Mouse (Mus musculus) layer of hippocampus, adult 8-10 months (tissue): ENCODE measurements at regions not wholly inside any gene's neighbourhood (a gene's known extent, or its start where the extent isn't known, plus 50 kb on each side); places are given as distances from the start of the nearest gene placed in this dataset.
"Not testable (repeated sequence)": the region's sequence is repeated elsewhere in the genome, so short reads cannot be mapped to it uniquely, and the experiment has no call there.

Source experiments
- DNase-seq, 2 experiments: peaks; one replicate each; pipeline ENCODE4 v3.0.0; 2022; ENCODE audit warnings: low spot score in 2 of 2

GRCm38 (mm10) chr15:31980791-31981190 is 196.3 kb upstream of the Tas2r119 start:
- no peak for DNase-seq

- DNase-seq: no peak
These were observed 189.8 kb upstream of the Tas2r119 start for GRCm38 (mm10) chr15:31987291-31987690.

- DNase-seq: no peak
These were observed 188.0 kb upstream of the Tas2r119 start for GRCm38 (mm10) chr15:31989093-31989492.

GRCm38 (mm10) chr15:31989593-31990290 is 187.3 kb upstream of the Tas2r119 start:
- peak; percentile 55 for DNase-seq

GRCm38 (mm10) chr15:31997996-31998395 is 179.1 kb upstream of the Tas2r119 start:
- DNase-seq: no peak

- no peak for DNase-seq
These were observed 177.5 kb upstream of the Tas2r119 start for GRCm38 (mm10) chr15:31999553-31999952.

- DNase-seq: peak; percentile 51 to 64
These were observed 174.1 kb upstream of the Tas2r119 start for GRCm38 (mm10) chr15:32002950-32003422.

- no peak for DNase-seq
These were observed 173.6 kb upstream of the Tas2r119 start for GRCm38 (mm10) chr15:32003489-32003888.

- DNase-seq: no peak
These were observed 171.1 kb upstream of the Tas2r119 start for GRCm38 (mm10) chr15:32005986-32006385.

- no peak for DNase-seq
These were observed 167.3 kb upstream of the Tas2r119 start for GRCm38 (mm10) chr15:32009818-32010217.

GRCm38 (mm10) chr15:32012044-32012443 is 165.0 kb upstream of the Tas2r119 start:
- no peak for DNase-seq

- no peak for DNase-seq
These were observed 164.3 kb upstream of the Tas2r119 start for GRCm38 (mm10) chr15:32012838-32013237.

GRCm38 (mm10) chr15:32015169-32015568 is 161.9 kb upstream of the Tas2r119 start:
- DNase-seq: no peak

- no peak for DNase-seq
These were observed 156.6 kb upstream of the Tas2r119 start for GRCm38 (mm10) chr15:32020323-32021008.

GRCm38 (mm10) chr15:32021009-32021602 is 156.0 kb upstream of the Tas2r119 start:
- no peak for DNase-seq

- no peak for DNase-seq
These were observed 143.0 kb upstream of the Tas2r119 start for GRCm38 (mm10) chr15:32034091-32034490.

- no peak for DNase-seq
These were observed 142.3 kb upstream of the Tas2r119 start for GRCm38 (mm10) chr15:32034790-32035189.

- no peak for DNase-seq
These were observed 135.3 kb upstream of the Tas2r119 start for GRCm38 (mm10) chr15:32041764-32042163.

- no peak for DNase-seq
These were observed 134.9 kb upstream of the Tas2r119 start for GRCm38 (mm10) chr15:32042173-32042572.

GRCm38 (mm10) chr15:32042589-32042988 is 134.5 kb upstream of the Tas2r119 start:
- DNase-seq: no peak

- no peak for DNase-seq
These were observed 133.9 kb upstream of the Tas2r119 start for GRCm38 (mm10) chr15:32043207-32043606.

GRCm38 (mm10) chr15:32043670-32044069 is 133.4 kb upstream of the Tas2r119 start:
- not testable (repeated sequence) for DNase-seq
